Mouse (Mus musculus) heart, embryonic 14.5 days (tissue): ENCODE measurements around the gene Npr1. TPM values are rescaled to one million over a fixed set of nuclear protein-coding genes. Genes with fewer than 3 reads are reported as not detected.

Experiments
- ATAC-seq: fragments of 200-750 bp; cut with Nextera tagmentation; 2 replicates; pipeline ENCODE4 v1.8.0; 2017; ENCODE audit warnings: low read depth, moderate TSS enrichment; ENCODE audit not compliant: insufficient number of reproducible peaks, insufficient read depth, low FRiP score
- H3K27ac ChIP-seq, 2 experiments: fragments of 200-500 bp in 1 of 2; fragments of 300-500 bp in 1 of 2; sonication (generic) in 1 of 2; replicated peaks in 1 of 2; 2 replicates each; pipeline ENCODE4 v1.5.1; 2012 to 2014; ENCODE audit warnings: low read depth in 2 of 2, low read length in 2 of 2, control low read depth in 1 of 2, mild to moderate bottlenecking in 1 of 2, mixed read lengths in 1 of 2; ENCODE audit not compliant: control insufficient read depth in 1 of 2, insufficient read depth in 1 of 2
- H3K27me3 ChIP-seq: fragments of 300-500 bp; sonication (generic); 2 replicates; pipeline ENCODE4 v1.6.1; 2014; ENCODE audit warnings: mild to moderate bottlenecking, low read length, control low read depth; ENCODE audit not compliant: control insufficient read depth, insufficient read depth
- H3K36me3 ChIP-seq: fragments of 300-500 bp; sonication (generic); 2 replicates; pipeline ENCODE4 v1.6.1; 2014; ENCODE audit warnings: mild to moderate bottlenecking, control low read depth, low read length, mixed read lengths; ENCODE audit not compliant: control insufficient read depth, insufficient read depth
- H3K4me1 ChIP-seq, 2 experiments: fragments of 200-500 bp in 1 of 2; fragments of 300-500 bp in 1 of 2; sonication (generic) in 1 of 2; 2 replicates each; pipeline ENCODE4 v1.6.1; 2012 to 2014; ENCODE audit warnings: low read length in 2 of 2, control low read depth in 1 of 2, mixed read lengths in 1 of 2; ENCODE audit not compliant: control insufficient read depth in 2 of 2, insufficient read depth in 2 of 2
- H3K4me2 ChIP-seq: fragments of 300-500 bp; sonication (generic); 2 replicates; pipeline ENCODE4 v1.6.1; 2014; ENCODE audit warnings: mild to moderate bottlenecking, low read length
- H3K4me3 ChIP-seq, 2 experiments: fragments of 200-500 bp in 1 of 2; fragments of 300-500 bp in 1 of 2; sonication (generic) in 1 of 2; 2 replicates each; pipeline ENCODE4 v1.5.1; 2012 to 2014; ENCODE audit warnings: low read length in 2 of 2, mild to moderate bottlenecking in 2 of 2, control low read depth in 1 of 2, low read depth in 1 of 2, moderate library complexity in 1 of 2; ENCODE audit not compliant: control insufficient read depth in 1 of 2, insufficient read depth in 1 of 2
- H3K9ac ChIP-seq: fragments of 300-500 bp; sonication (generic); 2 replicates; pipeline ENCODE4 v1.6.1; 2014; ENCODE audit warnings: mild to moderate bottlenecking, low read length
- H3K9me3 ChIP-seq: fragments of 300-500 bp; sonication (generic); 2 replicates; pipeline ENCODE4 v1.6.1; 2016; ENCODE audit warnings: low read length, control low read depth; ENCODE audit not compliant: control insufficient read depth
- WGBS: fragments of 180-500 bp; shearing (Covaris S2); extraction: QIAGEN DNeasy Blood & Tissue Kit; methylation state at CpG from one replicate; pipeline ENCODE4 v1.1.7; 2014; 5-methylcytosine and 5-hydroxymethylcytosine counted together
- polyA plus RNA-seq: library from polyadenylated mRNA; unstranded; fragments of >200 nt; fragmentation: Nextera tagmentation; extraction: Ambion mirVana; gene quantifications from 2 replicates; pipeline ENCODE4 v1.2.1, GENCODE M21; 2014

Gene Npr1
- polyA plus RNA-seq, 1 experiment from 2014 or later, result 11.8 TPM

GRCm38 (mm10) chr3:90413011-90413396 lies 52.7 kb downstream of the Npr1 start:
- 51% methylated on average over 3 of the region's 3 CpGs for WGBS
- H3K4me3 ChIP-seq, result no peak overlapping the region
- H3K9ac ChIP-seq, result no peak overlapping the region
- no peak overlapping the region for H3K27ac ChIP-seq
- H3K9me3 ChIP-seq, result no peaks in the 10 kb centered on the region
- H3K4me1 ChIP-seq, result no peaks in the 10 kb centered on the region
- H3K36me3 ChIP-seq, result peaks cover 96% of the 10 kb centered on the region
- H3K27me3 ChIP-seq, result no peaks in the 10 kb centered on the region
- ATAC-seq, result no peak
- H3K4me2 ChIP-seq, result no peak overlapping the region

GRCm38 (mm10) chr3:90412312-90413010 lies 53.2 kb downstream of the Npr1 start:
- Histone ChIP-seq H3K9me3 (no peaks in the 10 kb centered on the region), H3K4me2 (no peak overlapping the region), H3K27ac (no peak overlapping the region), H3K9ac (no peak overlapping the region), H3K27me3 (no peaks in the 10 kb centered on the region), H3K36me3 (peaks cover 96% of the 10 kb centered on the region), H3K4me3 (no peak overlapping the region), H3K4me1 (no peaks in the 10 kb centered on the region)
- no peak for ATAC-seq
- 39% methylated on average over 5 of the region's 5 CpGs for WGBS

DNA sequence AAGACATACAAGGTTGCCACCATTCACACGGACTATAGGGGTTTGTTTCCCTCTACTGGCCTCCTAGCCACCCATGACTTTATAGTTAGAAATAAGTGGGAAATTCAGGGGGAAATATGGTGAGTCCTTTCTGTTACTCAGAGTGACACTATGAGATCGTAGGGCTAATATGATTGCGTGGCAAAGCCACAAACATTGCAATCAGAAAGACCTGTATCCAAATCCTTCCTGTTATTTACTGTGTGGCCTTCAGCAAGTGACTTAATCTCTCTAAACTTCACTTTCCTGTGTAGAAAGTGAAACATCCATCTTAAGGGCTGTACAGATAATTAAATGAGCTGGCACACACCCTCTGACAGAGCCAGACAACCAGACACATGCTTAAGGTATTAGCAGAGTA lies 56.9 kb downstream of the Npr1 start:
- Histone ChIP-seq H3K4me1 (no peaks in the 10 kb centered on the region), H3K9me3 (no peaks in the 10 kb centered on the region), H3K27me3 (no peaks in the 10 kb centered on the region), H3K4me2 (no peak overlapping the region), H3K4me3 (no peak overlapping the region), H3K27ac (no peak overlapping the region), H3K9ac (no peak overlapping the region), H3K36me3 (peaks cover 96% of the 10 kb centered on the region)
- no peak for ATAC-seq
- 91% methylated on average over 3 of the region's 3 CpGs for WGBS

DNA sequence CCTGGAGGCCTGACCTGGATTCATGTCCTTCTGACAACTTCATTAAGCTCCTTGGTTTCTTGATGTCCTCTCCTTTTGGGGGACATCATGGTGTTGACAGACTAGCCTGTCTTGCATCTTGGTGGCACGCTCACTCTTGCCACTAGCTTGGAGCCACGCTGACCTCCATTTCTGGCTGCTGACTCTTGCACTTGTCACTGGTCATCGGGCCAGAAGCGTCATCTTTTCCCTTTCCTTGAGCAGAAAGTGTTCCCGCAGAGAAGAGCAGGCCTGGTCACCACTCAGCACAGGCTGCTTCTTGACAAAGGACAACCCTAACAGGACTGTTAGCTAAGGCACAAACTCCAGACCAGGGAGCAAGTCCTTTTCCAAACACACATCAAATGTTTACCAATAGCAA lies 59.3 kb downstream of the Npr1 start:
- no peak for ATAC-seq
- H3K27ac ChIP-seq, result no peak overlapping the region
- H3K9ac ChIP-seq, result no peak overlapping the region
- no peak overlapping the region for H3K4me2 ChIP-seq
- peaks cover 100% of the 10 kb centered on the region for H3K36me3 ChIP-seq
- H3K4me1 ChIP-seq, result no peaks in the 10 kb centered on the region
- no peaks in the 10 kb centered on the region for H3K27me3 ChIP-seq
- 89% methylated on average over 5 of the region's 5 CpGs for WGBS
- no peak overlapping the region for H3K4me3 ChIP-seq
- H3K9me3 ChIP-seq, result no peaks in the 10 kb centered on the region

DNA sequence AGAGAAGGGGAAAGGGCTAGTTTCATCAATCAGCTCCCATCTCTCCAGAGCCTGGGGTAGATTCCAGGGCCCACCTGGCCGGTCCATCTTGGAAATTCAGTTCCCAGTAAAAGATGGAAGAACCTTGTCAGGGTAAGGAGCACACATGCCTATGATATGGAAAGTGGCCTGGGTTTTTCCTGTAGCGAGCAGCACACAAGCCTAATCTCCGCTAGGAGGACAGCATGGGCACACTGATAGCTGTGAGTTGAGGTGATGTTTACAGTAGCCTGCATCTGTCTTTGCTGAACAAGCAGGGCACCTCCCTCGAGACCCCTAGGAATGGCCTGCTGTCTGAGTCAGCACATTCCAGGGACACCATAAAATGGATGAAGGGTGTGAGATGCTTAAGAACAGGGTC lies 61.1 kb downstream of the Npr1 start:
- H3K36me3 ChIP-seq, result peaks cover 100% of the 10 kb centered on the region
- ATAC-seq, result no peak
- H3K9me3 ChIP-seq, result no peaks in the 10 kb centered on the region
- H3K4me3 ChIP-seq, result no peak overlapping the region
- H3K4me2 ChIP-seq, result no peak overlapping the region
- H3K4me1 ChIP-seq, result no peaks in the 10 kb centered on the region
- H3K9ac ChIP-seq, result no peak overlapping the region
- no peaks in the 10 kb centered on the region for H3K27me3 ChIP-seq
- H3K27ac ChIP-seq, result no peak overlapping the region
- WGBS, result 72% methylated on average over 4 of the region's 4 CpGs

DNA sequence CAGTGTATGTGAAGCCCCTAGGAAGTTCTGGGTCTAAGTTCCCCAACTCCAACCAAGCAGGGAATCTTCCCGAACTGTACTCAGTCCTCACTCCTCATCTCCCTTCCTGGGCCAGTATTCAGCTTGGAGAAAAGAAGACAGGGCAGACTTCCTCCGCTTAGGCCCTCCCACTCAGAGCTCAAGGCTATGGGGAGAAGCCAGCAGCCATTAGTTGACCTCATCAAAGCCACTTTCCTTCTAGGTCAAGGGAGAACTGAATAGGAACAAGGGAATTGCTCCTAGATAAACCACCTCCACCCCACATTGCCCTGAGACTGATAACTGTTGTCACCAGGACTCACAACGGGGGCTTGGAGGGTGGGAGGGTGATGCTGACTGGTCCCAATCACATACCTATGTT lies 61.5 kb downstream of the Npr1 start:
- no peak overlapping the region for H3K4me2 ChIP-seq
- no peaks in the 10 kb centered on the region for H3K9me3 ChIP-seq
- peaks cover 100% of the 10 kb centered on the region for H3K36me3 ChIP-seq
- H3K27me3 ChIP-seq, result no peaks in the 10 kb centered on the region
- no peaks in the 10 kb centered on the region for H3K4me1 ChIP-seq
- ATAC-seq, result no peak
- 86% methylated on average over 3 of the region's 3 CpGs for WGBS
- H3K27ac ChIP-seq, result no peak overlapping the region
- no peak overlapping the region for H3K4me3 ChIP-seq
- H3K9ac ChIP-seq, result no peak overlapping the region

DNA sequence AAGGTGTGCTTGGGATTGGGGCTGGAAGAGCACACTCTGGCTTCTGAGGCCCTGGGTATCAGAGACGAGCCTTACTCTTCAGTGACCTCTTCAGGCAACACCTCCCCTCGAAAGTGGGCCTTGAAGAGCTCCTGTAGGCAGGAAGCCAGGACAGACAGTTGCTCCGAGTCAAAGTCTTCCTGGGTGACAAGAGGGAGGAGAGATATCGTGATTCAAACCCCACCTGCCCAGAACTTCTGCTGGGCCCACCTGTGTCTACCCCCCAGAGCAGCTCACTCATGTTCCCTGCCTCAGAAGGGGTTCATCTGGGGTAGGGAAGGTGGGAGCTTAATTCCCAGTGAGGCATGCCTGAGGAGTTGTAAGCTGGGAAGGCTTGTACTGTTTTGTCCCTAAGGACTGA lies 64.7 kb downstream of the Npr1 start:
- Histone ChIP-seq H3K4me3 (no peak overlapping the region), H3K36me3 (peaks cover 98% of the 10 kb centered on the region), H3K27ac (no peak overlapping the region), H3K4me2 (no peak overlapping the region), H3K27me3 (no peaks in the 10 kb centered on the region), H3K9ac (no peak overlapping the region), H3K9me3 (no peaks in the 10 kb centered on the region), H3K4me1 (no peaks in the 10 kb centered on the region)
- ATAC-seq, result no peak
- 61% methylated on average over 4 of the region's 4 CpGs for WGBS
